Mouse (Mus musculus) B cell, adult 2 months (primary cell): Measurements from ENCODE around the gene A730071L15Rik.

Source experiments
- DNase-seq, 2 experiments: peaks; one replicate each; pipeline ENCODE4 v3.0.0; 2022

A730071L15Rik gene

GRCm38 (mm10) chr11:6199410-6200086 lies at the start of gene A730071L15Rik:
Gene A730071L15Rik (plus strand): TSS chr11:6200029.
- DNase-seq, result no peak

- DNase-seq, result no peak
These were observed 47.0 kb upstream of the A730071L15Rik start for GRCm38 (mm10) chr11:6152864-6153263.

GRCm38 (mm10) chr11:6154211-6154701 lies 45.6 kb upstream of the A730071L15Rik start:
- DNase-seq, result no peak

GRCm38 (mm10) chr11:6156651-6157050 lies 43.2 kb upstream of the A730071L15Rik start:
- no peak for DNase-seq

GRCm38 (mm10) chr11:6157119-6157518 lies 42.7 kb upstream of the A730071L15Rik start:
- DNase-seq, result no peak

GRCm38 (mm10) chr11:6158515-6158914 lies 41.3 kb upstream of the A730071L15Rik start:
- no peak for DNase-seq

- no peak for DNase-seq
These were observed 40.0 kb upstream of the A730071L15Rik start for GRCm38 (mm10) chr11:6159704-6160275.

GRCm38 (mm10) chr11:6160663-6161271 lies 39.1 kb upstream of the A730071L15Rik start:
- no peak for DNase-seq

GRCm38 (mm10) chr11:6161549-6161948 lies 38.3 kb upstream of the A730071L15Rik start:
- DNase-seq, result no peak

GRCm38 (mm10) chr11:6163062-6163461 lies 36.8 kb upstream of the A730071L15Rik start:
- DNase-seq, result no peak

- no peak for DNase-seq
These were observed 36.1 kb upstream of the A730071L15Rik start for GRCm38 (mm10) chr11:6163706-6164105.

GRCm38 (mm10) chr11:6164781-6165180 lies 35.0 kb upstream of the A730071L15Rik start:
- DNase-seq, result no peak

- DNase-seq, result no peak
These were observed 34.3 kb upstream of the A730071L15Rik start for GRCm38 (mm10) chr11:6165391-6166081.

GRCm38 (mm10) chr11:6166351-6166750 lies 33.5 kb upstream of the A730071L15Rik start:
- no peak for DNase-seq

GRCm38 (mm10) chr11:6169041-6169663 lies 30.7 kb upstream of the A730071L15Rik start:
- peak; percentile 34 to 48 for DNase-seq

GRCm38 (mm10) chr11:6174719-6175118 lies 25.1 kb upstream of the A730071L15Rik start:
- no peak for DNase-seq

GRCm38 (mm10) chr11:6175506-6175905 lies 24.3 kb upstream of the A730071L15Rik start:
- DNase-seq, result no peak

GRCm38 (mm10) chr11:6177781-6178420 lies 21.9 kb upstream of the A730071L15Rik start:
- peak; percentile 59 to 62 for DNase-seq

- peak; percentile 52 to 63 for DNase-seq
These were observed 21.1 kb upstream of the A730071L15Rik start for GRCm38 (mm10) chr11:6178673-6179166.

GRCm38 (mm10) chr11:6179194-6179593 lies 20.6 kb upstream of the A730071L15Rik start:
- DNase-seq, result no peak

- peak in 1 of 2 experiments; percentile 16 for DNase-seq
These were observed 18.9 kb upstream of the A730071L15Rik start for GRCm38 (mm10) chr11:6180811-6181399.

- no peak for DNase-seq
These were observed 16.6 kb upstream of the A730071L15Rik start for GRCm38 (mm10) chr11:6183246-6183645.
